Mouse (Mus musculus) olfactory bulb, adult 2 months (tissue): ENCODE data around the gene Mllt3. TPM values are rescaled to one million over a fixed set of nuclear protein-coding genes. Genes with fewer than 3 reads are reported as not detected.

ENCODE experiments used
- H3K27ac ChIP-seq: fragments of 200-500 bp; 2 replicates; pipeline ENCODE4 v1.5.1; 2012; ENCODE audit warnings: low read depth, low read length; ENCODE audit not compliant: insufficient read depth
- H3K4me1 ChIP-seq: fragments of 200-500 bp; 2 replicates; pipeline ENCODE4 v1.6.1; 2012; ENCODE audit warnings: low read length; ENCODE audit not compliant: control insufficient read depth, insufficient read depth
- H3K4me3 ChIP-seq: fragments of 200-500 bp; 2 replicates; pipeline ENCODE4 v1.5.1; 2012; ENCODE audit warnings: mild to moderate bottlenecking, low read depth, low read length, moderate library complexity; ENCODE audit not compliant: insufficient read depth
- CTCF ChIP-seq: fragments of 200-500 bp; IDR thresholded peaks from 2 replicates; pipeline ENCODE4 v1.5.1; 2012; ENCODE audit warnings: low read depth, mild to moderate bottlenecking, low read length, moderate library complexity; ENCODE audit not compliant: insufficient read depth
- POLR2A ChIP-seq: fragments of 200-500 bp; IDR thresholded peaks from 2 replicates; pipeline ENCODE4 v1.6.1; 2012; ENCODE audit warnings: mild to moderate bottlenecking, low read depth, low read length, moderate library complexity; ENCODE audit not compliant: insufficient read depth
- WGBS: fragments of 180-500 bp; shearing (Covaris S2); methylation state at CpG from one replicate; pipeline ENCODE4 v1.1.7; 2018; 5-methylcytosine and 5-hydroxymethylcytosine counted together
- polyA plus RNA-seq: library from polyadenylated mRNA; stranded (reverse); fragments of >200 nt; gene quantifications from 2 replicates; pipeline ENCODE4 v1.2.4, GENCODE M21; 2012; ENCODE audit warnings: low replicate concordance; ENCODE audit not compliant: missing spikeins, insufficient read depth, insufficient read length

The Mllt3 gene
- polyA plus RNA-seq, 1 experiment, result not detected

- TF ChIP-seq CTCF (no peak), POLR2A (no peak)
- no peak overlapping the region for H3K4me3 ChIP-seq
- peaks cover 5% of the 10 kb centered on the region; the same call in 1 of the 2 replicates for H3K4me1 ChIP-seq
- 49% methylated on average over 18 of the region's 18 CpGs for WGBS
- no peak overlapping the region for H3K27ac ChIP-seq
These were observed 15.5 kb downstream of the Mllt3 start for GRCm38 (mm10) chr4:88017452-88018350.

GRCm38 (mm10) chr4:88015765-88016164 is 17.4 kb downstream of the Mllt3 start:
- WGBS, result 79% methylated on average over 5 of the region's 5 CpGs
- Histone ChIP-seq H3K27ac (no peak overlapping the region), H3K4me1 (peaks cover 5% of the 10 kb centered on the region; the same call in 1 of the 2 replicates), H3K4me3 (no peak overlapping the region)
- no peak for TF ChIP-seq CTCF
- TF ChIP-seq POLR2A, result no peak

GRCm38 (mm10) chr4:88015261-88015660 is 17.9 kb downstream of the Mllt3 start:
- Histone ChIP-seq H3K27ac (no peak overlapping the region), H3K4me1 (peaks cover 3% of the 10 kb centered on the region; the same call in 1 of the 2 replicates), H3K4me3 (no peak overlapping the region)
- no peak for TF ChIP-seq CTCF
- no peak for TF ChIP-seq POLR2A
- 51% methylated on average over 7 of the region's 7 CpGs for WGBS

- no peak overlapping the region for H3K27ac ChIP-seq
- TF ChIP-seq CTCF, result no peak
- no peak overlapping the region for H3K4me3 ChIP-seq
- H3K4me1 ChIP-seq, result peaks cover 4% of the 10 kb centered on the region; the same call in 1 of the 2 replicates
- WGBS, result 71% methylated on average over 4 of the region's 4 CpGs
These were observed 20.4 kb downstream of the Mllt3 start for GRCm38 (mm10) chr4:88012774-88013173.

- Histone ChIP-seq H3K4me1 (peaks cover 4% of the 10 kb centered on the region; the same call in 1 of the 2 replicates), H3K4me3 (no peak overlapping the region), H3K27ac (no peak overlapping the region)
- TF ChIP-seq POLR2A, result no peak
- TF ChIP-seq CTCF, result no peak
- 74% methylated on average over 4 of the region's 4 CpGs for WGBS
These were observed 21.1 kb downstream of the Mllt3 start for GRCm38 (mm10) chr4:88011870-88012572.

GRCm38 (mm10) chr4:88010441-88010840 is 22.7 kb downstream of the Mllt3 start:
- Histone ChIP-seq H3K27ac (no peak overlapping the region), H3K4me3 (no peak overlapping the region), H3K4me1 (peaks cover 4% of the 10 kb centered on the region; the same call in 1 of the 2 replicates)
- 87% methylated on average over 5 of the region's 5 CpGs for WGBS
- TF ChIP-seq POLR2A (no peak), CTCF (no peak)

- no peak for TF ChIP-seq CTCF
- no peak for TF ChIP-seq POLR2A
- WGBS, result 79% methylated on average over 3 of the region's 3 CpGs
These were observed 27.4 kb downstream of the Mllt3 start for GRCm38 (mm10) chr4:88005801-88006200.

GRCm38 (mm10) chr4:88003159-88003948 is 29.8 kb downstream of the Mllt3 start:
- no peak overlapping the region for H3K27ac ChIP-seq
- WGBS, result 76% methylated on average over 9 of the region's 9 CpGs
- TF ChIP-seq POLR2A, result no peak
- no peak overlapping the region for H3K4me3 ChIP-seq
- peaks cover 3% of the 10 kb centered on the region; the same call in 1 of the 2 replicates for H3K4me1 ChIP-seq

More at GRCm38 (mm10) chr4:88005801-88006200, 27.4 kb downstream of the Mllt3 start:
- Histone ChIP-seq H3K4me3 (no peak overlapping the region), H3K4me1 (peaks cover 2% of the 10 kb centered on the region; the same call in 1 of the 2 replicates), H3K27ac (no peak overlapping the region)
